Mouse (Mus musculus) MEL-GATA-1-ER (cell line): ENCODE data around the gene Prdx2.

Experiments
- DNase-seq: peaks from one replicate; pipeline ENCODE4 v3.0.0-alpha.2; 2012; ENCODE audit warnings: low read depth; ENCODE audit errors: extremely low read depth

Prdx2 gene

GRCm38 (mm10) chr8:84947241-84947545, 22.2 kb upstream of the Prdx2 start:
- no peak for DNase-seq

- DNase-seq: no peak
These were observed 19.6 kb upstream of the Prdx2 start for GRCm38 (mm10) chr8:84949753-84950152.

- no peak for DNase-seq
These were observed 16.7 kb upstream of the Prdx2 start for GRCm38 (mm10) chr8:84952612-84953255.

GRCm38 (mm10) chr8:84956768-84957167, 12.6 kb upstream of the Prdx2 start:
- DNase-seq: no peak

- no peak for DNase-seq
These were observed 9.6 kb upstream of the Prdx2 start for GRCm38 (mm10) chr8:84959811-84960210.

- DNase-seq: no peak
These were observed 5.4 kb upstream of the Prdx2 start for GRCm38 (mm10) chr8:84963952-84964351.

- DNase-seq: peak; percentile 96
These were observed 3.6 kb upstream of the Prdx2 start for GRCm38 (mm10) chr8:84965731-84966291.

GRCm38 (mm10) chr8:84966603-84967002, 2.8 kb upstream of the Prdx2 start:
- DNase-seq: no peak

- no peak for DNase-seq
These were observed 1.7 kb upstream of the Prdx2 start for GRCm38 (mm10) chr8:84967532-84968304.

GRCm38 (mm10) chr8:84968650-84969049, 737 bp upstream of the Prdx2 start:
- no peak for DNase-seq

GRCm38 (mm10) chr8:84970135-84970790, 876 bp downstream of the Prdx2 start:
- DNase-seq: no peak

- DNase-seq: peak; percentile 95
These were observed 1.5 kb downstream of the Prdx2 start for GRCm38 (mm10) chr8:84970913-84971312.

GRCm38 (mm10) chr8:84973079-84973478, 3.7 kb downstream of the Prdx2 start:
- DNase-seq: no peak

- peak; percentile 55 for DNase-seq
These were observed 4.6 kb downstream of the Prdx2 start for GRCm38 (mm10) chr8:84973803-84974542.

- no peak for DNase-seq
These were observed 5.3 kb downstream of the Prdx2 start for GRCm38 (mm10) chr8:84974543-84975142.

- DNase-seq: no peak
These were observed 6.0 kb downstream of the Prdx2 start for GRCm38 (mm10) chr8:84975434-84975833.

- DNase-seq: no peak
These were observed 6.8 kb downstream of the Prdx2 start for GRCm38 (mm10) chr8:84976031-84976762.

- DNase-seq: no peak
These were observed 7.5 kb downstream of the Prdx2 start for GRCm38 (mm10) chr8:84976763-84977434.

- no peak for DNase-seq
These were observed 8.3 kb downstream of the Prdx2 start for GRCm38 (mm10) chr8:84977435-84978247.
